Mouse (Mus musculus) G1E (cell line): Measurements from ENCODE around the gene Tlcd2.

Experiments
- CTCF ChIP-seq: IDR thresholded peaks from 2 replicates; pipeline ENCODE4 v1.5.1; 2012; ENCODE audit warnings: low read depth, low read length, inconsistent platforms, mixed read lengths
- GATA1 ChIP-seq: IDR thresholded peaks from 2 replicates; pipeline ENCODE4 v1.6.1; 2012; ENCODE audit warnings: borderline replicate concordance, low read length, inconsistent platforms, mixed read lengths
- GATA2 ChIP-seq: IDR thresholded peaks from 2 replicates; pipeline ENCODE4 v1.6.1; 2012; ENCODE audit warnings: low read depth, low read length, inconsistent platforms, borderline replicate concordance
- POLR2AphosphoS5 ChIP-seq: IDR thresholded peaks from 2 replicates; pipeline ENCODE4 v1.6.1; 2012; ENCODE audit warnings: low read depth, low read length, inconsistent platforms; ENCODE audit not compliant: insufficient replicate concordance
- TAL1 ChIP-seq: conservative IDR thresholded peaks from 2 replicates; pipeline ENCODE4 v1.6.1; 2012; ENCODE audit warnings: low read depth, low read length, inconsistent platforms, mixed read lengths

DNA sequence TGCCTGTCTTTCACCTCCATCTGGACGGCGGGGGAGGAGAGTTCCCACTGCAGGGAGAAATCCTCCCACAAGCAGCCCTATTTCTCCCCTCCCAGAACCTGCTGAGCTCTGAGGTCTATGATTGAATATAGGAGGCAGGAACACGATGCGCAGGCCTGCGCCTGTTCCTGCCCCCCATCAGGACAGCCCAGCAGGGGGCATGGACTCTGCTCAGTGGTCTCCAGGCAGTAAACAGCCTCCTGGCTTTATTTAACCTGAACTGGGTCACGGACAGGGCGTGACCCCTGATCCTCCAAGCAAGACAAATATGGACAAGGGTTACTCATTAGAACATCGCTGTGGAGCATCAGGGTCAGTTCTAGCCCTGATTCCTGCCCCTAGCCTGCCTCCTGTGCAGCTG, 17.8 kb upstream of the Tlcd2 start:
- TF ChIP-seq CTCF, result no peak
- TF ChIP-seq GATA1, result no peak
- TF ChIP-seq TAL1, result no peak
- TF ChIP-seq POLR2AphosphoS5, result no peak
- no peak for TF ChIP-seq GATA2
